Mouse (Mus musculus): ENCODE results near the gene Qrsl1. TPM values are rescaled to one million over a fixed set of nuclear protein-coding genes. Genes with fewer than 3 reads are reported as not detected.

Gene Qrsl1
- polyA plus RNA-seq, 1 experiment from 2014 or later: 22.2 TPM

DNA sequence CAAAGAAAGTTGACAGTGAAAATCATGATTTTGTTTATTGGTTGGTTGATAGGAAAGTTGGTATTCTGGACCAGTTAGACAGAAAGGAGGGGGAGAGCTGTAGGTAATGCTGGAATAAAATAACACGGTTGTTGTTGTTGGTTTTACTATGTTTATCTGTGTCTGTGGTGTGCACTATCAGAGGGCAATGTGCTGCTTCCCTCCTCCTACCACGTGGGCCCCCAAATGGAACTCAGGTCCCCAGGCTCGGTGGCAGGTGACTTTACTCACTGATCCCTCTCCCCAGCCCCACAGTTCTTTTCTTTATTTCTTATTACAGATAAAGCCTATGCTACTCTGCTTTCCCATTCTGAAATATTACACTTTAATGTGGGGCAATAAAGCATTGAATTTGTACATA lies 10.7 kb upstream of the Qrsl1 start:
- H3K4me1 ChIP-seq: no peaks in the 10 kb centered on the region
- H3K36me3 ChIP-seq: no peaks in the 10 kb centered on the region
- no peak overlapping the region for H3K4me2 ChIP-seq
- 87% methylated on average over 3 of the region's 3 CpGs for WGBS
- H3K4me3 ChIP-seq (replicated peaks): no peak overlapping the region
- no peak overlapping the region for H3K9ac ChIP-seq (replicated peaks)
- H3K9me3 ChIP-seq (replicated peaks): no peaks in the 10 kb centered on the region
- H3K27ac ChIP-seq (replicated peaks): no peak overlapping the region
- no peak for ATAC-seq (ENCODE audit: low FRiP score)
- no peaks in the 10 kb centered on the region for H3K27me3 ChIP-seq (replicated peaks)

DNA sequence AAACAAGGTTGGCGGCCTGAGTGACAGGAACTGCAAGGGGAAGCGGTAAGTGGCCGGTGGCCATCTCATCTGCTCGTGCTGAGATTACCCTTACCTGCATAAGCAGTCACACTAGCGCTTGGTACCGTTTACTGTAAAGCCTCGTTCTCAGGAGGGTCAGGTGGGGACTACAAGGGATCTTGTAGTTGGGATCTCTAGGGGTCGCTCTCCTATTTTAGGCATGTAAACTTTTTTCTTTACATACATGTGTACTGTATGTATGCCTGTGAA lies 9.3 kb upstream of the Qrsl1 start:
- no peak overlapping the region for H3K4me2 ChIP-seq
- no peaks in the 10 kb centered on the region for H3K36me3 ChIP-seq
- no peak overlapping the region for H3K27ac ChIP-seq (replicated peaks)
- H3K27me3 ChIP-seq (replicated peaks): no peaks in the 10 kb centered on the region
- H3K4me1 ChIP-seq: no peaks in the 10 kb centered on the region
- no peak for ATAC-seq (ENCODE audit: low FRiP score)
- WGBS: 95% methylated on average over 8 of the region's 8 CpGs
- no peak overlapping the region for H3K9ac ChIP-seq (replicated peaks)
- H3K4me3 ChIP-seq (replicated peaks): no peak overlapping the region
- H3K9me3 ChIP-seq (replicated peaks): no peaks in the 10 kb centered on the region

DNA sequence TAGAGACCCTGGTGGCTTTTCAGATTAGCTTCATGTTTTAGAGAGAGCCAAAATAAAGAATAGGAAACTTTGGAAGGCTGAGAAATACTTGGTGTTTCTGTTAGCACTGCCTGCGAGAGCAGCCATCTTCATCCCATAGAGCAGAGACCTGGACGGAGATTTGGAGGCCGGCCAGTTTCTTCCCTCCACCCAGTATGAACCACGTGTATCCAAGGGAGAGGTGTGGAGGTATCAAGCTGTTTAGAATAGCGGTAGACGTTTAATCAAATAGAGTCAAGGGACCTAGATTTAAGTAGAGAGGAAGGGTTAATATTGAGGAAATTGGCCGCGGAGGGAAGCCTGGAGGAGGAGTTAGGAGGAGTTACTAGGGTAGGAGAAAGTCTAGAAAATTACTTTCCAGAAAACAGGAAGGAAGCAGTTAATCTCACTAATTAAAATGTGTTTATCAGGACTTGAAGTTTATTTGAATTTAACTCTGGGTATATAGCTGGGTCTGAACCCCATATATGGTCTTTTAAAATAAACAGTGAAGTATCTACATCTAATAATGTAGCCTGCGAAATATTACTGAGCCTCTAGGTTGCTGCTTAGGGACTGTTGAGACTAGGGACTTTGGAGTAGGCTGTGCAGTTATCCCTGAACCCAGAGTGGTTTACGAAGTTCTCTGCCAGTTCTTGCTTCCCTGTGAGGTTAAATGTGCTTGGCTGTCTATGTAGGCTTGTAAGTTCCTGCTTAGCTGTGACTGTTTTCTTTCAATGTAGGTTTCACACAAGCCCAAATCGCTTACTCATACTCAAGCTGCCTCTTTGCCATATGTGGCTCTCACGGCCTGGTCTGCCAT lies 8.7 kb upstream of the Qrsl1 start:
- H3K9me3 ChIP-seq (replicated peaks): no peaks in the 10 kb centered on the region
- no peak for ATAC-seq (ENCODE audit: low FRiP score)
- no peak overlapping the region for H3K4me3 ChIP-seq (replicated peaks)
- no peak overlapping the region for H3K4me2 ChIP-seq
- WGBS: 88% methylated on average over 12 of the region's 12 CpGs
- H3K27me3 ChIP-seq (replicated peaks): no peaks in the 10 kb centered on the region
- no peaks in the 10 kb centered on the region for H3K36me3 ChIP-seq
- no peak overlapping the region for H3K27ac ChIP-seq (replicated peaks)
- H3K4me1 ChIP-seq: no peaks in the 10 kb centered on the region
- no peak overlapping the region for H3K9ac ChIP-seq (replicated peaks)

DNA sequence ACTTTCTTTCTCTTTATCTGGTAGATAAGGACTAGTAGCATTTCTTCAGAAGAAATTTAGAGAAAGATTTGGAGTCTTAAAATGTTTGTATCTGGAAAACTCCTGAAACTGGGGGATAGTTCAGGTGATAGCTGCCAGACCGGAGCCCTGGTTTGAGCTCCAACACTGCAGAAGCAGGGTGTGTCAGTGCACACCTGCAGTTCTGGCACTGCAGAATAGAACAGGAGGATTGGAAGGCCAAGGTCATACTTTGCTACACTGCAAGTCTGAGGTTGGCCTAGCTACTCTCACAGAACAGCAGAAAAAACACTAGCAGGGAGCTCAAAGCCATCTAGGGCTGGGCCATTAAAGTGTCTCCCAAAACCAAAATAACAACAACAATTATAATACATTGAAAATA lies 3.0 kb upstream of the Qrsl1 start:
- 97% methylated on average over 1 of the region's 1 CpGs for WGBS
- no peak overlapping the region for H3K4me2 ChIP-seq
- H3K36me3 ChIP-seq: no peaks in the 10 kb centered on the region
- H3K4me3 ChIP-seq (replicated peaks): no peak overlapping the region
- no peak for ATAC-seq (ENCODE audit: low FRiP score)
- H3K27ac ChIP-seq (replicated peaks): no peak overlapping the region
- peaks cover 19% of the 10 kb centered on the region for H3K4me1 ChIP-seq
- no peak overlapping the region for H3K9ac ChIP-seq (replicated peaks)
- H3K9me3 ChIP-seq (replicated peaks): no peaks in the 10 kb centered on the region
- no peaks in the 10 kb centered on the region for H3K27me3 ChIP-seq (replicated peaks)

DNA sequence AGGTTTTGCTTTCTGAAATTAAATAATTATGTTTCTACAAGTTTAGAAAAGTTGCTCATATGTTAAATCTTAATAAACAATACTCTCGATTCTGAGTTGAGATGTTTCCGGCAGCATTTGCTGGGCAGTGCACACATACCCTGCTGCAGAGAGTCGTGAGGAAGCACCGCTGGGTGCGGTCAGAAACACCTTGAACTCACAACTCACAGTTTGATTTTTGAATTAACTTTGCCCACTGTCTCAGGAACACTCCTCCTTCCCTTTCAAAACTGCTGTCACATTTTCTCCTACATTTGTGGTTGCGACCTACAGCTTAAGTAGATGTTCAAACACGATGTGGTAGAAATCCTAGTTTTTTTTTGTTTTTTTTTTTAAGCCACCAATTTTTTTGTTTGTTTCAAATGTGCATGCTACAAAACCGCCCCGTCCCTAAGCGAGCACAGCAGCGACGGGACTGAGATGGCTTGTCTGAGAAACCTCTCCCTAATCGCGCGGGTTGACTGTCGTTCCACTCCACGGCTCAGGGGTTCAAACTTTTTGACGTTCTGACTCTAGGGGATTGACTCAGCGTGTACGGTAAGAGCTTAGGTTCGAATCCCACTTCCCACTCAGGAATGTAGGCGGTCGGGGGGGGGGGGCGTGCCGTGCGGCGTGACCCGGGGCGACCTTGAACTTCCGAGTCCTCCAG lies 518 bp downstream of the Qrsl1 start:
- peak overlapping the region; percentile 85 for H3K27ac ChIP-seq (replicated peaks)
- no peaks in the 10 kb centered on the region for H3K9me3 ChIP-seq (replicated peaks)
- peak overlapping the region; percentile 83 for H3K4me3 ChIP-seq (replicated peaks)
- WGBS: 10% methylated on average over 30 of the region's 30 CpGs
- peak overlapping the region; percentile 74 for H3K9ac ChIP-seq (replicated peaks)
- no peaks in the 10 kb centered on the region for H3K27me3 ChIP-seq (replicated peaks)
- H3K4me2 ChIP-seq: peak overlapping the region; percentile 83
- H3K4me1 ChIP-seq: peaks cover 19% of the 10 kb centered on the region
- peak; percentile 76 for ATAC-seq (ENCODE audit: low FRiP score)
- no peaks in the 10 kb centered on the region for H3K36me3 ChIP-seq

DNA sequence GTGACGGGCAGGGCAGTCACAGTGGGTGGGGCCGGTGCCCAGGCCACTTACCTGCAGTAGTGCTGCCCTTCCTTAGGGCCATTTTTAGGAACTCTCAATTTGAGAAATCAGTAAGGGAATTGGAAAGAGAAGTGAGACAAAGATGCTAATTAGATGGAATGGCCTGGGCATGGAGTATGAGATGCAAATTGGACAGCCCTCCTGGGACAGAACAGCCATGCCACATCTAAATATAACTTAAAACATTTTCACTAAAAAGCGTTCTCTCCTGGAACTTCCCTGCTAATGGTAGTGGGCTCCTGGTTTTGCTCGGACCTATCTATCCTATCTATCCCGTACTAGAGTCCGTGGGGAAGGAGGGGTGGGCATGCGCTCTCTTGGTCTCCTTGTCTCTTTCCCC lies 3.3 kb downstream of the Qrsl1 start:
- 93% methylated on average over 7 of the region's 7 CpGs for WGBS
- Histone ChIP-seq H3K4me3 (replicated peaks) (no peak overlapping the region), H3K27me3 (replicated peaks) (no peaks in the 10 kb centered on the region), H3K4me2 (no peak overlapping the region), H3K9ac (replicated peaks) (no peak overlapping the region), H3K9me3 (replicated peaks) (no peaks in the 10 kb centered on the region), H3K36me3 (peaks cover 12% of the 10 kb centered on the region), H3K27ac (replicated peaks) (no peak overlapping the region), H3K4me1 (peaks cover 16% of the 10 kb centered on the region)
- ATAC-seq (ENCODE audit: low FRiP score): no peak

DNA sequence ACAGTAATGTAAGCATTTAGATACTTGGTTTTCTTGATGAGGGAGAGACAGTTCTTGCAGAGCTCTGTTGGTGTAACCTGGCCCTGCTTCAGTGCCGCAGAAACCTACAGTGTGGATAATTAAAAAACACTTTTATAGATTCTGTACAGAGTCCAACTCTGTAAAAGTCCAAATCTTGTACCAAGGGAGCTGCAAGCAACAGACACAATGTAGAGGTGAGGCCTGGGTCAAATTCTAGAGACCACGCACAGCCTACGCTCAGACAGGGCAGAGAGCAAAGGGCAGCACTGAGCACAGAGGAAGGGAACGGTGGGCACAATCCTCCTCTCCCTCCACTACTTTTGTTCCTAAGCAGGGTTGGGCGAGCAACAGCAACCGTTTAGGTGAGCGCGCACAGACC lies 5.5 kb downstream of the Qrsl1 start:
- H3K4me3 ChIP-seq (replicated peaks): no peak overlapping the region
- H3K9me3 ChIP-seq (replicated peaks): no peaks in the 10 kb centered on the region
- no peak overlapping the region for H3K27ac ChIP-seq (replicated peaks)
- peaks cover 17% of the 10 kb centered on the region for H3K36me3 ChIP-seq
- no peak overlapping the region for H3K4me2 ChIP-seq
- ATAC-seq (ENCODE audit: low FRiP score): no peak
- whole genome bisulfite sequencing: 91% methylated on average over 8 of the region's 8 CpGs
- H3K27me3 ChIP-seq (replicated peaks): no peaks in the 10 kb centered on the region
- H3K9ac ChIP-seq (replicated peaks): no peak overlapping the region
- peaks cover 4% of the 10 kb centered on the region for H3K4me1 ChIP-seq

DNA sequence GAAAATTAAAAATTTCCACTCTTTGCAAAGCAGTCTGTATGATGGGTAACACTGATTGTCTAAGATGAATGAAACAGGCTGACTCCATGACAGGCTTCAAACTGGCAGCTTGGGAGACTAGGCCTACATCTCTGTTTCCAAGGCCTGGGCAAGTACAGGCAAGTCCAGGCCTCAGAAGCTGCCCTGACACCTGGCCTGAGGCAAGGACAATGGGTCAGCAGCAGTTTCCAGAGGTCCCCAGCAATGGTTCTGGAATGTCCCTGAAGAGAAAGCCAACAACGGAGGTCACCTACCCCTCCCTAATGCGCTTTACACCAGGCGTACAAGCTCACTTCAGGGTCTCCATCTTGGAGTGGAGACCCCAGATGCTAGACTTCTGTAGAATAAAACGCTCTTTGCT lies 8.6 kb downstream of the Qrsl1 start:
- no peak overlapping the region for H3K9ac ChIP-seq (replicated peaks)
- H3K27me3 ChIP-seq (replicated peaks): no peaks in the 10 kb centered on the region
- over 99% methylated on average over 4 of the region's 4 CpGs for WGBS
- peaks cover 17% of the 10 kb centered on the region for H3K36me3 ChIP-seq
- H3K4me2 ChIP-seq: no peak overlapping the region
- no peak for ATAC-seq (ENCODE audit: low FRiP score)
- no peaks in the 10 kb centered on the region for H3K4me1 ChIP-seq
- H3K4me3 ChIP-seq (replicated peaks): no peak overlapping the region
- no peaks in the 10 kb centered on the region for H3K9me3 ChIP-seq (replicated peaks)
- no peak overlapping the region for H3K27ac ChIP-seq (replicated peaks)

DNA sequence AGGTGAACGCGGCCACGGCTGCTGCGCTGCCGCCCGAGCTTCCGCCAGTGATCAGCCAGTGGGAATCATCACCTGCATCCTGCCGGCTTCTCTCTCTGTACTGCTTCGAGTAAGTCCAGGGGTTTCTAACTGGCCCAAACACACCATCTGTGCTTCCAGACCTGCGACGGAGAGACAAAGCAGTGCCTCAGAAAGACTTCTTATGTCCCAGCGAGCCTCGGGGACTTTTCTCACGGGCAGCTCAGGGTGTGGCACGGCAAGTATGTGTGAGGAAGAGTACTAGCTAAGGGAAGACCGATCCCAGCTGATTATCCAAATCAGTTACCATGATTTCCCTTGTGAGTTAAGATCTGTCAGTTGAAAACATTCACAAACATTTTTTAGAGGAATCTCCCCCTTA lies 12.6 kb downstream of the Qrsl1 start:
- Histone ChIP-seq H3K36me3 (peaks cover 21% of the 10 kb centered on the region), H3K27me3 (replicated peaks) (no peaks in the 10 kb centered on the region), H3K9me3 (replicated peaks) (no peaks in the 10 kb centered on the region), H3K4me2 (no peak overlapping the region), H3K4me1 (no peaks in the 10 kb centered on the region), H3K9ac (replicated peaks) (no peak overlapping the region), H3K4me3 (replicated peaks) (no peak overlapping the region), H3K27ac (replicated peaks) (no peak overlapping the region)
- 91% methylated on average over 16 of the region's 16 CpGs for WGBS
- no peak for ATAC-seq (ENCODE audit: low FRiP score)

DNA sequence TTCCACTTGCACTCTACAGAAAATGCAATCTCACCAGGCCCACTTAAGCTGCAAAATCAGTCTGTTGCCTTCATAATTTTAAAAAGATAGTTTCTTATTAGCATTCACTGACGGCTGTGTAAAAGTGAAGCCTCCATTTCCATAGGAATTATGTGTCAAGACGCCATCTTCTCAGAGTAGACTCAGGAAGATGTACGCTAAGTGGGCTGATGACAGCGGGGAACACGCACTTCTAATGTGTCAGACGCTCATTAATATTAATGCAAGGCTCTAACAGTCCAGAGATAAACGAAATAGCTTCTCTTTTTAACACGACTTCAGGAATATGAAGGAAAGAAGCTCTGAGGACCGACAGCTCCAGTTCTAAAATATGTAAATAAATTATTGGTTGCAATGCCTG lies 13.9 kb downstream of the Qrsl1 start:
- Histone ChIP-seq H3K9ac (replicated peaks) (no peak overlapping the region), H3K4me3 (replicated peaks) (no peak overlapping the region), H3K27me3 (replicated peaks) (no peaks in the 10 kb centered on the region), H3K36me3 (peaks cover 9% of the 10 kb centered on the region; the same call in 1 of the 2 replicates), H3K4me1 (no peaks in the 10 kb centered on the region), H3K27ac (replicated peaks) (no peak overlapping the region), H3K9me3 (replicated peaks) (no peaks in the 10 kb centered on the region), H3K4me2 (no peak overlapping the region)
- WGBS: 57% methylated on average over 9 of the region's 9 CpGs
- ATAC-seq (ENCODE audit: low FRiP score): no peak

DNA sequence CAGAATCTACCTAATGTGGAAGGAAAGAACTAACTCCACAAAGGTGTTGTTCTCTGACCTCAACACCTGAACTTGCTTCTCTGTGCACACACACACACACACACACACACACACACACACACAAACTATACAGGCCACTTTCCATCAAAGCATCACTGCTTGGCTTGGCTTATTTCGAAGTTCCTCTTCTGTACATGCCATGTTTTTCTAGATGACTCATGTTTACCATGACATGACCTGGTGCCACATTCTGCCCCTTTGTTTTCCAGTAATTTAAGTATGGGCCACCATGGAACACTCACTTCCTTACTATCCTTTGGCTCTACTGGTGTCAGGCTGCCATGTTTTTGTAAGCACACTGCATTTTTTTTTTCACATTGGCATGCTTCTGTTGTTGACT lies 30.1 kb downstream of the Qrsl1 start:
- Histone ChIP-seq H3K36me3 (no peaks in the 10 kb centered on the region), H3K4me1 (no peaks in the 10 kb centered on the region), H3K9ac (replicated peaks) (no peak overlapping the region), H3K4me3 (replicated peaks) (no peak overlapping the region), H3K27ac (replicated peaks) (no peak overlapping the region), H3K9me3 (replicated peaks) (no peaks in the 10 kb centered on the region), H3K27me3 (replicated peaks) (no peaks in the 10 kb centered on the region), H3K4me2 (no peak overlapping the region)
- no peak for ATAC-seq (ENCODE audit: low FRiP score)
- WGBS: 86% methylated on average over 1 of the region's 1 CpGs

DNA sequence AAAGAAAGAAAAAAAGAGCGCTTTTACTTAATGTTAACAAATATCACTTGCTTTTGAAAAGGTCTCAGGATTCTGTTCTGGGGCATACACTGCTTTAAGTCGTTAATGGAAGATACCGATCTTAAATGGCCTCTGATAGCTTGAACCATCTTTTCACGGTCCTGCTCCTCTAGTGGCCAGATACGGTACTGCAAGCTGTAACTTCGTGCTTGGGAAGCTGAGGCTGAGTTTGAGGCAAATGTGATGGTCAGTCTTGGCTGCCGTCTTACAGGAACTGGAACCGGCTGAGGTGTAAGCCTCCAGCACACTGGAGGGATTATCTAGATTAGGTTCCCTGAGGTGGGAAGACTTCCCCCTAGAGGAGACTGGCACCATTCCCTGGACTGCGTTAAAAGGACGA lies 30.8 kb downstream of the Qrsl1 start:
- WGBS: 72% methylated on average over 10 of the region's 10 CpGs
- no peak overlapping the region for H3K4me2 ChIP-seq
- H3K27ac ChIP-seq (replicated peaks): no peak overlapping the region
- H3K4me1 ChIP-seq: no peaks in the 10 kb centered on the region
- no peak overlapping the region for H3K4me3 ChIP-seq (replicated peaks)
- H3K9me3 ChIP-seq (replicated peaks): no peaks in the 10 kb centered on the region
- no peak overlapping the region for H3K9ac ChIP-seq (replicated peaks)
- no peaks in the 10 kb centered on the region for H3K27me3 ChIP-seq (replicated peaks)
- ATAC-seq (ENCODE audit: low FRiP score): no peak
- H3K36me3 ChIP-seq: no peaks in the 10 kb centered on the region

All from neural tube, embryonic 15.5 days (tissue).